Mouse (Mus musculus) lung, adult 2 months (tissue): ENCODE measurements around the gene Gmppa.

ENCODE experiments used
- CTCF ChIP-seq: fragments of 200-500 bp; IDR thresholded peaks from 2 replicates; pipeline ENCODE4 v1.5.1; 2011; ENCODE audit warnings: mild to moderate bottlenecking, low read length, control low read depth; ENCODE audit not compliant: insufficient read depth
- POLR2A ChIP-seq: fragments of 200-500 bp; IDR thresholded peaks from 2 replicates; pipeline ENCODE4 v1.6.1; 2011; ENCODE audit warnings: low read depth, mild to moderate bottlenecking, control low read depth, low read length, borderline replicate concordance; ENCODE audit errors: extremely low read depth

DNA sequence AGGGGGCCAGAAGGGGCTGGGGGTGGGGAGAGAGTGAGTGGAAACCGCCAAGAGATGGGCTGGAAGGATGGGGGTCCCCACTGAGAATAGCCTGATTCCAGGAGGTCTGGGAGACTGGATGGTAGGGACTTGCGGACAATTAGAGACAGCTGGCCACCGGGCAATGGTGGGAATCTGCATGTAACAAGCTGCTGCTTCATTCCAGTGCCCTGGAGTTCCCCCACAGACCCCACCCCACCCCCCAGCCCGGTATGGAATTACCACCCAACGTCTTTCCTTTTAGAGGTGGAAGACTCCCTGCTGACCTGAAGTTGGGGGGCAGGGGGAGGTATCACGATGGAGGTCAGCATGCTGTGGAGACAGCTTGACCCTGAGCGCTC is 12.3 kb downstream of the Gmppa start:
- TF ChIP-seq CTCF (no peak), POLR2A (no peak)
